Mouse (Mus musculus) limb, embryonic 14.5 days (tissue): ENCODE results near the gene C730034F03Rik. TPM values are rescaled to one million over a fixed set of nuclear protein-coding genes. Genes with fewer than 3 reads are reported as not detected.

Experiments used
- ATAC-seq: fragments of 200-750 bp; cut with Nextera tagmentation; 2 replicates; pipeline ENCODE4 v1.8.0; 2017; ENCODE audit warnings: low read depth, moderate number of reproducible peaks, moderate TSS enrichment; ENCODE audit not compliant: low FRiP score
- DNase-seq: peaks from one replicate; pipeline ENCODE4 v3.0.0-alpha.2; 2015; ENCODE audit warnings: low spot score
- H3K27ac ChIP-seq: fragments of 300-500 bp; sonication (generic); replicated peaks from 2 replicates; pipeline ENCODE4 v1.5.1; 2014; ENCODE audit warnings: low read depth, mild to moderate bottlenecking, low read length, moderate library complexity, mixed read lengths
- H3K27me3 ChIP-seq: fragments of 300-500 bp; sonication (generic); 2 replicates; pipeline ENCODE4 v1.6.1; 2014; ENCODE audit warnings: low read length, mixed read lengths; ENCODE audit not compliant: control insufficient read depth, insufficient read depth
- H3K36me3 ChIP-seq: fragments of 300-500 bp; sonication (generic); 2 replicates; pipeline ENCODE4 v1.6.1; 2014; ENCODE audit warnings: mild to moderate bottlenecking, low read length, moderate library complexity, mixed read lengths; ENCODE audit not compliant: control insufficient read depth, insufficient read depth
- H3K4me1 ChIP-seq: fragments of 300-500 bp; sonication (generic); 2 replicates; pipeline ENCODE4 v1.6.1; 2014; ENCODE audit warnings: antibody characterized with exemption, low read length, mixed read lengths; ENCODE audit not compliant: control insufficient read depth, insufficient read depth
- H3K4me2 ChIP-seq: fragments of 300-500 bp; sonication (generic); replicated peaks from 2 replicates; pipeline ENCODE4 v1.6.1; 2014; ENCODE audit warnings: low read depth, mild to moderate bottlenecking, low read length, moderate library complexity; ENCODE audit not compliant: severe bottlenecking
- H3K4me3 ChIP-seq: fragments of 300-500 bp; sonication (generic); replicated peaks from 2 replicates; pipeline ENCODE4 v1.5.1; 2014; ENCODE audit warnings: low read length
- H3K9ac ChIP-seq: fragments of 300-500 bp; sonication (generic); 2 replicates; pipeline ENCODE4 v1.6.1; 2014; ENCODE audit warnings: mild to moderate bottlenecking, low read depth, low read length, moderate library complexity; ENCODE audit not compliant: severe bottlenecking
- H3K9me3 ChIP-seq: fragments of 300-500 bp; sonication (generic); 2 replicates; pipeline ENCODE4 v1.6.1; 2016; ENCODE audit warnings: low read length; ENCODE audit not compliant: control insufficient read depth
- POLR2A ChIP-seq: fragments of 200-500 bp; IDR thresholded peaks from 2 replicates; pipeline ENCODE4 v1.8.0; 2012; ENCODE audit warnings: inconsistent platforms, mild to moderate bottlenecking, moderate library complexity, borderline replicate concordance; ENCODE audit not compliant: insufficient read depth, insufficient read length; ENCODE audit errors: extremely low read depth
- WGBS: fragments of 180-500 bp; shearing (Covaris S2); extraction: QIAGEN DNeasy Blood & Tissue Kit; methylation state at CpG from one replicate; pipeline ENCODE4 v1.1.7; 2014; 5-methylcytosine and 5-hydroxymethylcytosine counted together
- polyA plus RNA-seq, 2 experiments: library from polyadenylated mRNA; depleted of rRNA in 1 of 2; stranded (reverse) in 1 of 2; unstranded in 1 of 2; fragments of >200 nt; fragmentation: Nextera tagmentation in 1 of 2; extraction: Ambion mirVana in 1 of 2; gene quantifications; 2 replicates each; pipeline versions ENCODE4 v1.2.1 to v1.2.3; 2012 to 2014

Gene C730034F03Rik
- polyA plus RNA-seq, 2 experiments = 1.4 to 1.8 TPM

DNA sequence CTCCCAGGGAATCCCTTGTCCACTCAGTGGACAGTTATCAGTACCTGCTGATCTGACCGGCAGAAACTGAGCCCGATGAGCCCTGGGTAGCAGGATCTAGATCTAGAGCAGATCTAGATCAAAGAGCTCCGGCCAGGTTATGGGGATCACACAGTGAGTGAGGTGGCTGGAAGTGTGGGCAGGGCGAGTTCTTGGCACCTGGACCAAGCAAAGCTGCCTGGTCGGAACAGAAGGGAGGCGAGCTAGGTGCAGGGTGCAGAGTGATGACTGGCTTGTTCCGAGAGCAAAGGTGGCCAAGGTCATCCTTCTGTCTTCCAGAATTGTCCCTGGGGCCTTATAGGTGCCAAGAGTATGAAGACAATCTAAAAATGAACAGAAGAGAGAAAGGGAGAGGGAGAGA is 30.4 kb downstream of the C730034F03Rik start:
- Histone ChIP-seq H3K36me3 (no peaks in the 10 kb centered on the region), H3K9me3 (no peaks in the 10 kb centered on the region), H3K4me2 (no peak overlapping the region), H3K27ac (no peak overlapping the region), H3K4me3 (no peak overlapping the region), H3K9ac (no peak overlapping the region), H3K27me3 (no peaks in the 10 kb centered on the region; the same call in 1 of the 2 replicates), H3K4me1 (no peaks in the 10 kb centered on the region)
- DNase-seq (no peak), ATAC-seq (no peak)
- no peak for TF ChIP-seq POLR2A
- WGBS = 83% methylated on average over 7 of the region's 7 CpGs

DNA sequence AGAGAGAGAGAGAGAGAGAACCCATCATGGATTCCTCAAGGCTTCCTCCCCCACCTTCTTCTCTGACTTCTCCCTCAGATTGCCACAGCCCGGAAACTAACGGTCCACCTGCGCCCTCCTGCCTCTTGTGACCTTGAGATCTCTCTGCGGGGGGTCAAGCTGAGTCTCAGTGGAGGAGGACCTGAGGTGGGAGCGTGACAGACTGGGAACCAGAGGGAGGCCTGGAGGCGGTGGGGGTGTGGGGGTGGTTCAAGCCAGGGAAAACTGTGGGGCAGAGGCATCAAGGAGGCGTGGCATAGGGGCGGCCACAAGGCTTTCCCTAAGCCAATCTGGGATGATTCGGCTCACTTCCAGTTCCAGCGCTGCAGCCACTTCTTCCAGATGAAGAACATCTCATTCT is 30.9 kb downstream of the C730034F03Rik start:
- Histone ChIP-seq H3K4me1 (no peaks in the 10 kb centered on the region), H3K9ac (no peak overlapping the region), H3K4me2 (no peak overlapping the region), H3K27me3 (no peaks in the 10 kb centered on the region), H3K4me3 (no peak overlapping the region), H3K27ac (no peak overlapping the region), H3K36me3 (no peaks in the 10 kb centered on the region), H3K9me3 (no peaks in the 10 kb centered on the region)
- TF ChIP-seq POLR2A = no peak
- ATAC-seq (no peak), DNase-seq (no peak)
- WGBS = 80% methylated on average over 10 of the region's 10 CpGs

DNA sequence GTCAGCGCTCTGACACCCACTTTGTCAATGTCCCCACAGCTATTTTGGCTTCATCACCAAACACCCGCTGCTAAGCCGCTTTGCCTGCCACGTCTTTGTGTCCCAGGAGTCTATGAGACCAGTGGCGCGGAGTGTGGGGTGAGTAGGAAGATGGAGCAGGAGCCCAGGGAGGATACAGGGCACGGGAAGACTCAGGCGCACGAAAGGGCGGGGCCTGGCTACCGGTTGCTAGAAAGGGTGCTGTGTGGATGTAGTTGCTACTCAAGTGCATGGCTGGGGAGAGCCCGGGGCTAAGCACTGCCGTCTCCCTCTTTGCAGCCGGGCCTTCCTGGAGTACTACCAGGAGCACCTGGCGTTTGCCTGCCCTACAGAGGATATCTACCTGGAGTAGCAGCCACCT is 31.9 kb downstream of the C730034F03Rik start:
- H3K36me3 ChIP-seq = no peaks in the 10 kb centered on the region
- H3K9me3 ChIP-seq = no peaks in the 10 kb centered on the region
- no peaks in the 10 kb centered on the region for H3K4me1 ChIP-seq
- no peaks in the 10 kb centered on the region for H3K27me3 ChIP-seq
- DNase-seq (no peak), ATAC-seq (no peak)
- H3K4me2 ChIP-seq = no peak overlapping the region
- H3K9ac ChIP-seq = no peak overlapping the region
- no peak overlapping the region for H3K4me3 ChIP-seq
- H3K27ac ChIP-seq = no peak overlapping the region
- 82% methylated on average over 15 of the region's 15 CpGs for WGBS
- TF ChIP-seq POLR2A = no peak

DNA sequence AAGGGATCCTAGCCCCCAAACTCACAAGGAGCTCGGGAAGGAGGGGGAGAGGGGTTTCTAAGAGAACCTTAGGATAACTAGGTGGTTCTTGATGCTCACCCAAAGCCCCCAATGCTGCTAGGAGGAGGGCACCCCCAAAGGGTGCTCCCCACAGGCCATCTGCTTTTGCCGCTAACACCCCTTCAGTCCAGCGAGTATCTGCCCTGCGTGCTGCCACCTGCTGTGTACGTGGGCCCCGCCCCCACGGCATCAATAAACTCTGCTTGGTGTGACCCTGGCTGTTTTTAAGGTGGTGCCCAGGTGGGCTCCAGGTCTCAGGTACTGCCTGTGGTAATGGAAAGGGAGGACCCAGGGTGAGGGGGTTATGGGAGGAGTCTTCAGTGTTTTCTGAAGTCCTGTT is 32.8 kb downstream of the C730034F03Rik start:
- Histone ChIP-seq H3K27ac (no peak overlapping the region), H3K4me1 (no peaks in the 10 kb centered on the region), H3K36me3 (no peaks in the 10 kb centered on the region), H3K27me3 (no peaks in the 10 kb centered on the region), H3K4me2 (no peak overlapping the region), H3K4me3 (no peak overlapping the region), H3K9ac (no peak overlapping the region), H3K9me3 (no peaks in the 10 kb centered on the region)
- 64% methylated on average over 7 of the region's 7 CpGs for WGBS
- DNase-seq = no peak
- no peak for ATAC-seq
- no peak for TF ChIP-seq POLR2A

DNA sequence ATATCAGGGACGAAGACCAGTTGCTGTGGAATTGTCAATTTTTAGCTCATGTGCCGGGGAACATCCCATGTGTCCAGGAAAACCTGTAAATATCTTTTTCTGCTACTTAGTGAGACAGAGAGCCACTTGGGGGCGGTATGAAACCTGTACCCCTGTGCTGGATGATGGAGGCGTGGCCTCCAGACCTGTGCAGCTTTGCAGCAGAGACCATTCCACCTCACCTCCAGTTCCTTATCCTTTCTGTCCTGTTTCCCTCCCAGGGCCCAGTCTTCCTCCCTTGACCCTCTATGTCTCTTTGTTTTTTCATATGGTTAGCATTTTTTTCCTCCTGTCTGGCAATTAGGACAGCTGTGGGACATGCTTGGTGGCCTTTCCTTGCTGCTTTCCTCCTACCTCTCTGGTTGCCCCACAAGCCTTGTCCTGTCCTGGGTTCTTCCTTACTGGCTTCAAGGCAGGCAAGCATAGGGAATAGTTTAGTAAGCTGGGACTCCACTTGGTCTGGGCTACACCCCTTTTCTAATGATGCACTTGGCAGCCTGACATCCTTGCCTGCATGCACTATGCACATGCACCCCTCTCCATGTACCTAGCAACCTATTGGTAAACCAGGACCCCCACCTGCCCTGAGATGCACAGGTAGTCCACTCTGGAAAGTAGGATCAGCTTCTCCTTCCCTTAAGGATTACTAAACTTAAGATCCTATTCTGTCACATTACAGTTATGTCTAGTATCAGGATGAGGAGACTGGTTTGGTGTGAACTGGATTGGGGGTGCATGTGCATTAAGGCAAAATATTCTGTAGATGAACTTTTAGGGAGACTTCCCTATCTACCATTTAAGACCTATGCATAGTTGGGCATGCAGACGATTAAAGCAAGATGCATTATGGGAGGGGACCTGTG is 34.2 kb downstream of the C730034F03Rik start:
- Histone ChIP-seq H3K4me3 (no peak overlapping the region), H3K9ac (no peak overlapping the region), H3K27me3 (no peaks in the 10 kb centered on the region), H3K9me3 (no peaks in the 10 kb centered on the region), H3K4me1 (no peaks in the 10 kb centered on the region), H3K36me3 (no peaks in the 10 kb centered on the region), H3K27ac (no peak overlapping the region), H3K4me2 (no peak overlapping the region)
- no peak for ATAC-seq
- no peak for TF ChIP-seq POLR2A
- no peak for DNase-seq
- WGBS = 61% methylated on average over 5 of the region's 5 CpGs
